Mouse (Mus musculus): ENCODE results near the gene Sf3b1.

- no peak for TF ChIP-seq GATA1 (IDR thresholded peaks at IDR 0.05; ENCODE audit: low read length)
- no peak for TF ChIP-seq TAL1 (IDR thresholded peaks at IDR 0.05; ENCODE audit: low read length)
Measured at GRCm38 (mm10) chr1:54983339-54983738, 43.9 kb downstream of the Sf3b1 start.
